Mouse (Mus musculus) kidney, embryonic 14.5 days (tissue): ENCODE measurements at regions not wholly inside any gene's neighbourhood (a gene's known extent, or its start where the extent isn't known, plus 50 kb on each side); places are given as distances from the start of the nearest gene placed in this dataset.
"Not testable (repeated sequence)": the region's sequence is repeated elsewhere in the genome, so short reads cannot be mapped to it uniquely, and the experiment has no call there.

Experiments used
- ATAC-seq: fragments of 200-750 bp; cut with Nextera tagmentation; 2 replicates; pipeline ENCODE4 v1.8.0; 2017; ENCODE audit warnings: moderate number of reproducible peaks, mild to moderate bottlenecking, moderate TSS enrichment, moderate library complexity; ENCODE audit not compliant: low FRiP score, low TSS enrichment
- H3K27ac ChIP-seq: fragments of 300-500 bp; sonication (generic); 2 replicates; pipeline ENCODE4 v1.5.1; 2014; ENCODE audit warnings: low read depth, mild to moderate bottlenecking, low read length, moderate library complexity, mixed read lengths
- H3K27me3 ChIP-seq: fragments of 300-500 bp; sonication (generic); 2 replicates; pipeline ENCODE4 v1.6.1; 2014; ENCODE audit warnings: mild to moderate bottlenecking, low read length; ENCODE audit not compliant: control insufficient read depth, insufficient read depth
- H3K36me3 ChIP-seq: fragments of 300-500 bp; sonication (generic); 2 replicates; pipeline ENCODE4 v1.6.1; 2014; ENCODE audit warnings: low read length, mixed read lengths; ENCODE audit not compliant: control insufficient read depth, insufficient read depth
- H3K4me1 ChIP-seq: fragments of 300-500 bp; sonication (generic); 2 replicates; pipeline ENCODE4 v1.6.1; 2014; ENCODE audit warnings: low read length, mixed read lengths; ENCODE audit not compliant: control insufficient read depth, insufficient read depth
- H3K4me2 ChIP-seq: fragments of 300-500 bp; sonication (generic); replicated peaks from 2 replicates; pipeline ENCODE4 v1.6.1; 2014; ENCODE audit warnings: low read depth, mild to moderate bottlenecking, low read length
- H3K4me3 ChIP-seq: fragments of 300-500 bp; sonication (generic); 2 replicates; pipeline ENCODE4 v1.5.1; 2014; ENCODE audit warnings: mild to moderate bottlenecking, low read length
- H3K9ac ChIP-seq: fragments of 300-500 bp; sonication (generic); 2 replicates; pipeline ENCODE4 v1.6.1; 2014; ENCODE audit warnings: low read depth, mild to moderate bottlenecking, low read length, moderate library complexity
- H3K9me3 ChIP-seq: fragments of 300-500 bp; sonication (generic); 2 replicates; pipeline ENCODE4 v1.6.1; 2016; ENCODE audit warnings: low read length; ENCODE audit not compliant: control insufficient read depth
- WGBS: fragments of 180-500 bp; shearing (Covaris S2); extraction: QIAGEN DNeasy Blood & Tissue Kit; methylation state at CpG from one replicate; pipeline ENCODE4 v1.1.7; 2014; 5-methylcytosine and 5-hydroxymethylcytosine counted together

DNA sequence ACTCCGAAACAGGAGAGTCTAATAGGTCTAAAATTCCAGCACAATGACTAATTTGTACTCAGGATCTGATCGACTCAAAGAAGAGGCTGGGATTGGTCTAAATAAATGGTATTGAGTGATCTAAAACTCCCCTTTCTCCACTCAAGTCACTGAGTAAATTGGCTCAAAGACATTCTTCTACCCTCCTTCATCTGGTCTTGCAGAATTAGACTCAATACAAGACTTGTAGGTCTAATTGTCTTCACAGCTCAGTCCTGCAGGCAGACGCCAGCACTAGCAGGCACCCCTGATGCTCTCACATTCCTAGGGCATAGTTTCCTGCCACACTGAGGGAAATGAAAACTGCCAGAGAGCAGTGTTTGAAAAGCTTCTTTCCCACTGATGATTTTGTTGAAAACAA, 382.9 kb upstream of the Impg1 start:
- H3K36me3 ChIP-seq: no peaks in the 10 kb centered on the region
- no peak overlapping the region for H3K4me3 ChIP-seq
- no peak overlapping the region for H3K27ac ChIP-seq
- H3K4me1 ChIP-seq: no peaks in the 10 kb centered on the region
- no peak overlapping the region for H3K9ac ChIP-seq
- no peak for ATAC-seq
- H3K27me3 ChIP-seq: no peaks in the 10 kb centered on the region
- no peaks in the 10 kb centered on the region for H3K9me3 ChIP-seq
- no peak overlapping the region for H3K4me2 ChIP-seq
- WGBS: 72% methylated on average over 3 of the region's 3 CpGs

DNA sequence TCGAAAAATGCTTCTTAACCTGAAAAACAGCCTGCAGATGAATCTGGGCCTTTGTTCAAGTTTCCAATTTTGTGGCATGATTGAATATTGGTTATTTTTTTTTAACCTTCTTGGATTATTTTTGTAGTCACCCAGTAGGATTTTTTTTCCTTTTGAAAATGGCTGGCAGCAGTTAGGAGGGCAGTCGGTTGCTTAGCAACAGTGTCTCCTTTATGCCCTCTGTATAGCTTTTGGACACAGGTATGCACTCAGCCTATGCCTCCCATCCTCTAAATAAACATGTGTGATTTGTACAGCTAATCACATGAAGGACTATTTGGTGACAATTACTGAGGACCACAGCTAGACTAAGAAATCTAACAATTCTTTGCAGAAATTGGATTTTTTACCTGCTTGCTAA, 367.5 kb upstream of the Impg1 start:
- H3K4me1 ChIP-seq: no peaks in the 10 kb centered on the region
- no peaks in the 10 kb centered on the region for H3K36me3 ChIP-seq
- H3K27ac ChIP-seq: no peak overlapping the region
- H3K9ac ChIP-seq: no peak overlapping the region
- no peak for ATAC-seq
- no peaks in the 10 kb centered on the region for H3K9me3 ChIP-seq
- H3K4me3 ChIP-seq: no peak overlapping the region
- 87% methylated on average over 2 of the region's 2 CpGs for WGBS
- H3K4me2 ChIP-seq: no peak overlapping the region
- no peaks in the 10 kb centered on the region for H3K27me3 ChIP-seq

DNA sequence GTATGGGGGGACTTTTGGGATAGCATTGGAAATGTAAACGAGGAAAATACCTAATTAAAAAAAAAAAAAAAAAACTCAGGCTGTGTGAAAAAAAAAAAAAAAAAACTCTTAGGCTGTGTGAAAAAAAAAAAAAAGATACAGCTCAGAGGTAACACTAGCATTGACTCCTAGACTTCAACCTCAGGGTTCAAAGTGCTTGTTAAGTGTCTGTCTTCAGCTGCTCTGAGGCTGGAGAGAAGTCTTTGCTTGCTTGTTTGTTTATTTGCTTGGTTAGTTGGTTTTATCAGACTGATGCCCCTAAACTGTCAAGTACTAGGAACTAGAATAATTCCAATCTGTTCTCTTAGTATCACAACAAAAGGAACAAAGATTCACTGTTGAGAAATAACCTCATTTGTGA, 360.1 kb upstream of the Impg1 start:
- WGBS: 85% methylated on average over 1 of the region's 1 CpGs
- H3K9ac ChIP-seq: no peak overlapping the region
- no peaks in the 10 kb centered on the region for H3K27me3 ChIP-seq
- H3K9me3 ChIP-seq: no peaks in the 10 kb centered on the region
- no peaks in the 10 kb centered on the region for H3K36me3 ChIP-seq
- H3K4me3 ChIP-seq: no peak overlapping the region
- no peak overlapping the region for H3K4me2 ChIP-seq
- ATAC-seq: no peak
- no peak overlapping the region for H3K27ac ChIP-seq
- H3K4me1 ChIP-seq: no peaks in the 10 kb centered on the region

DNA sequence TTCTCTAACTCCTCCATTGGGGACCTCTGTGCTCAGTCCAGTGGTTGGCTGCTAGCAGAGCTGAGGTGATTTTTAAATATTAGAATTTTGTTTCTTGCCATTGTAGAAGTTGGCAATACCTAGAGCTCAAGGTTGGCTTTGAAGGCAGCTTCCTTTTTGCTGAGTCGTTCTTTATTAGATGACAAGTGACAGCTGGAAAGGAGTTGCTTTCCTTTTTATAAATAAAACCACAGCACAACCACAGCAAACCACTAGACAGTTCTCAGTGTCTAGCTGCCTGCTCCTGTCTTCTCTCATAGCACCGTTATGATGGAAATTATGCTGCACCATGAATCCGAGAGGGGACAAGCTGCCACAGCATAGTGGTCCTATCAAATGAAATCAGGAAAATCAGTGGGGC, 354.8 kb upstream of the Impg1 start:
- no peak overlapping the region for H3K4me2 ChIP-seq
- no peak overlapping the region for H3K4me3 ChIP-seq
- H3K9ac ChIP-seq: no peak overlapping the region
- H3K27me3 ChIP-seq: no peaks in the 10 kb centered on the region
- no peak overlapping the region for H3K27ac ChIP-seq
- ATAC-seq: no peak
- H3K4me1 ChIP-seq: no peaks in the 10 kb centered on the region
- no peaks in the 10 kb centered on the region for H3K9me3 ChIP-seq
- 86% methylated on average over 3 of the region's 3 CpGs for WGBS
- no peaks in the 10 kb centered on the region for H3K36me3 ChIP-seq

DNA sequence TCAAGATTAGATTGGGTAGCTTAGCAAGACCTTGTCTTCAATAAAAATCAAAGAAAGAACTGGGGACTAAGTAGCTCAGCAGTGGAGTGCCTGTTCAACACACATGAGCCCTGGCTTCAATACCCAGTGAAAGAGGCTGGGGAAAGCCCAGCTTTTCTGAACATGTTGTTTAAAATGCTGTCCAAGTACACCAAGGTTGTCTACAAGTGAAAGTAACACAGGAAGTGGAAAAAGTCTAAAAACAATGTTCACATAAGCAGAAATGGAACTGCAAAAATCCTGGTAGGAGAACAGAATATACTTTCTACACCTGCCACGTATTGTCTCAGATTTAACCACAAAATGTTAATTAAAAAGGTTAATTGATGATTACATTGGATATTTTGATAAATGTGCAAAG, 353.8 kb upstream of the Impg1 start:
- H3K27me3 ChIP-seq: no peaks in the 10 kb centered on the region
- H3K9me3 ChIP-seq: no peaks in the 10 kb centered on the region
- H3K36me3 ChIP-seq: no peaks in the 10 kb centered on the region
- no peak overlapping the region for H3K9ac ChIP-seq
- WGBS: 93% methylated on average over 1 of the region's 1 CpGs
- H3K27ac ChIP-seq: no peak overlapping the region
- no peak overlapping the region for H3K4me2 ChIP-seq
- H3K4me3 ChIP-seq: no peak overlapping the region
- no peak for ATAC-seq
- no peaks in the 10 kb centered on the region for H3K4me1 ChIP-seq

DNA sequence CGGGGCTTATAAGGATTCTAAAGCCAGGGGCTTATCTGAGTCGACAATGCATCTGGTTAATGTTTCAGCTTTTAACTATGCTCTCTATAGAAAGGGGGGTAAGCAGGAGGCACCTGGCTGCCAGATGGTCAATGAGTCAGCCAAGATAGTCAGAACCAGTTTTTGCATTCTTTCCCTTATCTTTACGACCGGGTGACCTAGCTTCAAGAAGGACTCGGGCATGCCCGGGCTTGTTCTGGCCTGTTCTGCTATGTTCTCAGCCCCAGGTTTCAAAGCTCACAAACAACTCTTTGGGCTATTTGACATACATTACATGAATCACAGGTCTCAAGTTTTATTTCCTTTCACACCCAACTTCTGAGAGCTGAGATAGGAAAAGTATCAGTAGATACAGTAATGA, 348.6 kb upstream of the Impg1 start:
- WGBS: 76% methylated on average over 6 of the region's 6 CpGs
- H3K9me3 ChIP-seq, ATAC-seq, H3K36me3 ChIP-seq, H3K4me3 ChIP-seq, H3K27me3 ChIP-seq, H3K4me2 ChIP-seq, H3K27ac ChIP-seq, H3K9ac ChIP-seq, H3K4me1 ChIP-seq: not testable (repeated sequence)

DNA sequence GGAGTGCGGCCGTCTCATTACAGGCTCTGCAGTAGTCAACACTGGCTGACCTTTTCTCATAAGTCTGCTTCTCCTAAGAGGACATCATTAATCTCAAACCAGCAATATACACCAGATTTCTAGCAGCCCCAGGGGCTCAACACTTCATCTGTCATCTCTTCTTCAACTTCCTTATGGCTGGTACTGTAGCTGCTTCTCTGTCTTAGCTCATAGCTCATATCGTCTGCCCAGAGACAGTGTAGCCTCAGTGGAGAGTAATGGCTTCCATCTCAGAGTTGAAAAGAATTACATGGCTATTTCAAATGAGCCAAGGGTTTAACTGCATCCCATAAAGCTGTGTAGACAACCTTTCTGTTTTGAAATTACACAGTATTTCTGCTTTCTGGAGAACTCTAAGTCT, 326.2 kb upstream of the Impg1 start:
- Histone ChIP-seq H3K27ac (no peak overlapping the region), H3K9ac (no peak overlapping the region), H3K4me2 (no peak overlapping the region), H3K36me3 (no peaks in the 10 kb centered on the region), H3K9me3 (no peaks in the 10 kb centered on the region), H3K27me3 (no peaks in the 10 kb centered on the region), H3K4me1 (no peaks in the 10 kb centered on the region), H3K4me3 (no peak overlapping the region)
- 83% methylated on average over 3 of the region's 3 CpGs for WGBS
- no peak for ATAC-seq

DNA sequence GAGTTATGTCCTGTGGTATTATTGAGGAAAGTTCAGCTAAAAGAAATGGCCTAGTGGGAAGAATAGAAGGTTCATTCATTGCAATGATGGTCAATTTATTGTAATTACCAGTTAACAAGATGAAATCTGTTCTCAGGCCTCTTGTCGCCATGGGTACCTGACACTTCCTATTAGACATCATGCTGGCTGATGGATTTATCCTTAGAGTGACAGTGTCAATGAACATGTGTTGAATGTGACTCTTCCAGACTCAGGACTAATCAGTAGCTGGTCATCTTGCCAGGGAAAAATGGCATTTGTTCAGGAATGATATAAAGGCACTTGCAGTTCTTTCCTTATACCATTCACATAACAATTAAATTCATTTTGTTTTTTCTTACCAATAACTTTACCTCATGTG, 309.3 kb upstream of the Impg1 start:
- 97% methylated on average over 1 of the region's 1 CpGs for WGBS
- H3K27ac ChIP-seq: no peak overlapping the region
- H3K4me3 ChIP-seq: no peak overlapping the region
- no peaks in the 10 kb centered on the region for H3K27me3 ChIP-seq
- H3K9me3 ChIP-seq: no peaks in the 10 kb centered on the region
- H3K36me3 ChIP-seq: no peaks in the 10 kb centered on the region
- H3K4me2 ChIP-seq: no peak overlapping the region
- no peak overlapping the region for H3K9ac ChIP-seq
- H3K4me1 ChIP-seq: no peaks in the 10 kb centered on the region
- ATAC-seq: no peak

DNA sequence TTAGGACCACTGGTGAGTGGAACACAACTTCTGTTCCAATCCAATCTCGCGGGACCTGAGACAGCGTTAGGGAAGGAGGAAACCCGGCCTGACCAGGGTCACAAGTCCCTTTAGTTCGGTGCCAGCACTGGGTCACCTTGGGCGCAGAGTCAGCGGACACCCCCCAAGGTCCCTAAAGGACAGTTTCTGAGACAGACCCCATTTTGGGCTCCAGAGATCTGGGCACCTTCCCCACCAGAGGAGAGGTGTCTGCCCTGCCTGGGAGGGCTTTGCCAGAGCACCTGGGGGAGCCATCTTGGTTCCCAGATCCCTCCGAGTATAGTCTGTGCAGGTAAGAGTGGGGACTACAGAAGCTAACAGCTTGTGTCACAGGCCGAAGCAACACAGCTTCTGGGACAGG, 270.5 kb upstream of the Impg1 start:
- not testable (repeated sequence) for H3K9me3 ChIP-seq, H3K27me3 ChIP-seq, H3K9ac ChIP-seq, ATAC-seq, H3K36me3 ChIP-seq, H3K27ac ChIP-seq, H3K4me2 ChIP-seq, H3K4me1 ChIP-seq, H3K4me3 ChIP-seq
- 94% methylated on average over 9 of the region's 9 CpGs for WGBS

DNA sequence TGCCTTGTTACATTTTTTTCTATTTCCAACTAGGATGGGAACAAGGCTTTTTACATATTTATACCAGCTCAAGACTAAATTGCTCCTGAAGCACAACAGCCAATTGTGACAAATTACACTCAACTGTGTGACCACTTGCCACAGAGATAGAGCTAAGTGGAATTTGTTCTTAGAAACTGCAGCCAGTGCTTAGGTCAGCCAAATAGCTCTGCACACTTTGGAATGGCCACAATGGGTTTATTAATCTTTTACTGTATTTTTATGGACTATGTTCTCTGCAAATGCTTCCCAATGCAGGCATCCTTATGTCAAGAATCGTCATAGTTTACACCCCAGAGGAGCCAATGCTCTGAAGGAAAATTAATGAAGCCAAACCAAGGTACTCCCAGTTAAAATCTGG, 267.7 kb upstream of the Impg1 start:
- ATAC-seq: no peak

More for the DNA sequence above, 267.7 kb upstream of the Impg1 start:
- Histone ChIP-seq H3K4me2 (no peak overlapping the region), H3K27me3 (no peaks in the 10 kb centered on the region), H3K4me3 (no peak overlapping the region), H3K27ac (no peak overlapping the region), H3K36me3 (no peaks in the 10 kb centered on the region), H3K9me3 (no peaks in the 10 kb centered on the region), H3K4me1 (no peaks in the 10 kb centered on the region), H3K9ac (no peak overlapping the region)
- WGBS: 76% methylated on average over 1 of the region's 1 CpGs
